Mouse (Mus musculus): ENCODE measurements at regions not wholly inside any gene's neighbourhood (a gene's known extent, or its start where the extent isn't known, plus 50 kb on each side); places are given as distances from the start of the nearest gene placed in this dataset.

DNA sequence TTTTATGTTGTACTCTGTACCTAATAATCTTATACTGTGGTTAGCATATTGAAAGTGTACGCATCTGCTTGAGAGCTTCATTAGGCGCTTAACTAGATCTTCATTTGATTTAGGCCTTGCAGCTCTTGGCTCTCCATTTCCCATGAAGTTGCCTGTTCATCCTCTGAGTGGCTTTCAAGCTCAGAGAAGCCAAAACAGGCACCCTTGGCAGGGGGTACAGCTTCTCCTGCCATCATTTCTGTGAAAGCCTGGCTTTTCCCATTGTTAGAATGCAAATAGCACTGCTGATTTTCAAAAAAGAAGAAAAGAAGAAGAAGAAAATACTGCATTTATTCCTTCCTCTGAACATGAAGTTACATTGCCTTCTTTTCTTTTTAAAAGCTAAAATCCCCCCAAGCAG, 1283.3 kb downstream of the Mat2b start:
- TF ChIP-seq CTCF (IDR thresholded peaks at IDR 0.05; ENCODE audit: low read depth, low read length) (no peak), POLR2A (IDR thresholded peaks at IDR 0.05; ENCODE audit: borderline replicate concordance, low read depth, low read length) (no peak)

Measured in bone marrow macrophage, adult 2 months (primary cell).